Mouse (Mus musculus): ENCODE measurements around the gene Slirp. TPM values are rescaled to one million over a fixed set of nuclear protein-coding genes. Genes with fewer than 3 reads are reported as not detected.

The Slirp gene
- polyA plus RNA-seq, 2 experiments = 38.5 to 182 TPM

DNA sequence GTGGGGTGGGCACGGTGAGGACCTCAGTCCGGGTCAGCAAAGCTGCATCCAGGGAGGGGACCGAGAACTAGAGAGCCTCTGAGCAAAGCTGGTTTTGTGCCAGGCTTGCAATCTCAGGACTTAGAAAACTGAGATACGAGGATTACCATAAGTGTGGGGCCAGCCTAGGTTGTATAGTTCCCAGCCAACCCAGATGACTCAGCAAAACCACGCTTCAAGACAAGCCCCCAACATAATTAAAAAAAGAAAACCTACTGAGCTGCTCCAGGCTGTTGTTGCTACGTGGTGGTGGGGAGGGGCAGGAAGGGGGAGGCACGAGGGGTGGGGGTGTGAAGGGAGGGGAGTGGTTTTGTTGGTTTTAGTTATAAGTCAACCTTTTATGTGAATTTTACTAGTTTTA lies 32.7 kb upstream of the Slirp start:
- Histone ChIP-seq H3K36me3 (replicated peaks; ENCODE audit: control insufficient read depth, insufficient read depth, low read depth) (no peaks in the 10 kb centered on the region), H3K9me3 (ENCODE audit: control insufficient read depth, low read length) (no peaks in the 10 kb centered on the region), H3K27ac (no peak overlapping the region), H3K27me3 (ENCODE audit: control insufficient read depth, insufficient read depth, low read length) (no peaks in the 10 kb centered on the region), H3K4me3 (ENCODE audit: insufficient read depth in 1 of 2, low read depth in 2 of 2, low read length in 2 of 2) (no peak overlapping the region), H3K4me2 (ENCODE audit: low read depth) (no peak overlapping the region), H3K9ac (replicated peaks) (no peak overlapping the region), H3K4me1 (replicated peaks; ENCODE audit: control insufficient read depth in 2 of 2, insufficient read depth in 2 of 2, low read length in 1 of 2) (peaks cover 0 to 4% of the 10 kb centered on the region in 2 experiments; a peak in 2 of 4 replicates)
- DNase-seq (ENCODE audit: low read depth in 3 of 3, low spot score in 3 of 3) (no peak), ATAC-seq (ENCODE audit: insufficient read depth) (no peak)
- TF ChIP-seq CTCF (IDR thresholded peaks at IDR 0.05; ENCODE audit: low read depth) (no peak), EP300 (IDR thresholded peaks at IDR 0.05; ENCODE audit: low read depth) (no peak)
- WGBS (ENCODE audit: insufficient replicate concordance) = 16% methylated on average over 7 of the region's 7 CpGs

DNA sequence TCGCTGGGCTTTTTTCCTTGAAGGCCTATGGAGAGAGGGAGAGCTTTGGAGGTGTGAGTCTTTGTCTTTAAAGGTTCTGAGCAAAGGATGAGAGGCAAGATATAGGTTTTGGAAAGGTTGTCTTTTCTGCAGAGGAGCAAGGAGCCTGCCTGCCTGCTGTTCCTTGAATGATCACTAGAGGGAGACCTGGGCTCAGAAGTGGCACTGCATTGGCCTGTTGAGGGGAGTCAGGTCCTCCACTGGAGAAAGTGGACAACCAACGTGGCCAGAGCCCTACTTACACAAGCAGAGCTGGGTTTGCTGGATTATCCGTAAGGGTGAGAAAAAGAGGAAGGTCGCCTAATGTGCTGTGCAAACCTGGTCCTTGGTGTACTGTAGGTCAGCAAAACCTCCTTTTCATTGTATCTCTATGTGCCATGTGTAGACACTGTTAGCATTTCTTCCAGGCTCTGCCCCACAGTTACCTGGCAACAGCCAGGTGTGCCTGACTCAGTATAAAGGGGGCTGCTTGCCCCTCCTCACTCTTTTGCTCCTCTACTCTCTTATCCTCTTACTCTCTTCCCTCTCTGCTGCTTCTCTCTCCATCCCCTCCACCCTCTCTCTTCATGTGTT lies 30.4 kb upstream of the Slirp start:
- Histone ChIP-seq H3K4me1 (replicated peaks; ENCODE audit: control insufficient read depth in 2 of 2, insufficient read depth in 2 of 2, low read length in 1 of 2) (peaks cover 0 to 1% of the 10 kb centered on the region in 2 experiments; a peak in 1 of 4 replicates), H3K4me3 (ENCODE audit: insufficient read depth in 1 of 2, low read depth in 2 of 2, low read length in 2 of 2) (no peak overlapping the region), H3K27me3 (ENCODE audit: control insufficient read depth, insufficient read depth, low read length) (no peaks in the 10 kb centered on the region), H3K9ac (replicated peaks) (no peak overlapping the region), H3K36me3 (replicated peaks; ENCODE audit: control insufficient read depth, insufficient read depth, low read depth) (no peaks in the 10 kb centered on the region), H3K27ac (no peak overlapping the region), H3K9me3 (ENCODE audit: control insufficient read depth, low read length) (no peaks in the 10 kb centered on the region), H3K4me2 (ENCODE audit: low read depth) (no peak overlapping the region)
- ATAC-seq (ENCODE audit: insufficient read depth) (no peak), DNase-seq (ENCODE audit: low read depth in 3 of 3, low spot score in 3 of 3) (peak in 2 of 3 experiments; percentile 16 to 40)
- TF ChIP-seq CTCF (IDR thresholded peaks at IDR 0.05; ENCODE audit: low read depth) (peak; percentile 90), EP300 (IDR thresholded peaks at IDR 0.05; ENCODE audit: low read depth) (no peak)
- WGBS (ENCODE audit: insufficient replicate concordance) = 7% methylated on average over 4 of the region's 4 CpGs

DNA sequence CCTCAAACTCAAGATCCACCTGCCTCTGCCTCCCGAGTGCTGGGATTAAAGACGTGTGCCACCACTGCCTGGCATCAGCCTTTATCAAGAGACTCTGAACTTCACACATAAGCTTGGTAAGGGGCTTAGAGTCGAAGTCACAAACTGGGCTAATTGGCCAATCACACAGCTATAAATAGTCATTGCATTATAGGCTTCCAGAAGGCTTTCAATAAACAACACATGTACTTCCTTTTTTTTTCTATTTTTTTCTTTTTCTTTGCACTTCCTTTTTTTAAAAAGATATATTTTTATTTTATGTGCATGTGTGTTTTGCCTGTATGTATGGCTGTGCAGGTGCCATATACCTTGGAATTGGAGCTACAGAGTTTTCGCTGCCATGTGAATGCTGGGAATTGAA lies 28.3 kb upstream of the Slirp start:
- DNase-seq (ENCODE audit: low read depth in 3 of 3, low spot score in 3 of 3) (no peak), ATAC-seq (ENCODE audit: insufficient read depth) (no peak)
- Histone ChIP-seq H3K9ac (replicated peaks) (no peak overlapping the region), H3K4me1 (replicated peaks; ENCODE audit: control insufficient read depth in 2 of 2, insufficient read depth in 2 of 2, low read length in 1 of 2) (peaks cover 0 to 5% of the 10 kb centered on the region in 2 experiments; a peak in 2 of 4 replicates), H3K27ac (no peak overlapping the region), H3K9me3 (ENCODE audit: control insufficient read depth, low read length) (no peaks in the 10 kb centered on the region), H3K27me3 (ENCODE audit: control insufficient read depth, insufficient read depth, low read length) (no peaks in the 10 kb centered on the region), H3K36me3 (replicated peaks; ENCODE audit: control insufficient read depth, insufficient read depth, low read depth) (no peaks in the 10 kb centered on the region), H3K4me3 (ENCODE audit: insufficient read depth in 1 of 2, low read depth in 2 of 2, low read length in 2 of 2) (no peak overlapping the region), H3K4me2 (ENCODE audit: low read depth) (no peak overlapping the region)
- no peak for TF ChIP-seq CTCF (IDR thresholded peaks at IDR 0.05; ENCODE audit: low read depth)
- TF ChIP-seq EP300 (IDR thresholded peaks at IDR 0.05; ENCODE audit: low read depth) = no peak
- WGBS (ENCODE audit: insufficient replicate concordance) = 48% methylated on average over 4 of the region's 4 CpGs

DNA sequence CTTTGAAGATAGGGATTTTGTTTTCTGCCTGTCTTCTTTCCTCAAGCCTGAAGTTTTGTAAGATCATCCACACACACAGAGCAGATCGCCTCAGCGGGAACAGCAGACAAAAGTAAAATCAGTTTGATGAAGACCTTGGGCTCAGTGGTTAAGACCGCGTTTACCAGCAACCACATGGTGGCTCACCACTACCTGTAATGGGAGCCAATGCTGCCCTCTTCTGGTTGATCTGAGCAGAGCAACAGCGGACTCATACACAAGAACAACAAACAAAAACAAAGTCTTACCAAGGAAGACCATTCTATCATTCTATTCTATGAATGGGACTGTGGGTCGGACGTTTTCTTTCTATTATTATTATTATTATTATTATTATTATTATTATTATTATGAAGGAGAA lies 27.0 kb upstream of the Slirp start:
- Histone ChIP-seq H3K27ac (no peak overlapping the region), H3K9me3 (ENCODE audit: control insufficient read depth, low read length) (no peaks in the 10 kb centered on the region), H3K36me3 (replicated peaks; ENCODE audit: control insufficient read depth, insufficient read depth, low read depth) (no peaks in the 10 kb centered on the region), H3K4me3 (ENCODE audit: insufficient read depth in 1 of 2, low read depth in 2 of 2, low read length in 2 of 2) (no peak overlapping the region), H3K27me3 (ENCODE audit: control insufficient read depth, insufficient read depth, low read length) (no peaks in the 10 kb centered on the region), H3K4me2 (ENCODE audit: low read depth) (no peak overlapping the region), H3K4me1 (replicated peaks; ENCODE audit: control insufficient read depth in 2 of 2, insufficient read depth in 2 of 2, low read length in 1 of 2) (peaks cover 0 to 5% of the 10 kb centered on the region in 2 experiments; a peak in 2 of 4 replicates), H3K9ac (replicated peaks) (no peak overlapping the region)
- DNase-seq (ENCODE audit: low read depth in 3 of 3, low spot score in 3 of 3) = peak; percentile 51 to 54 (median 52)
- TF ChIP-seq EP300 (IDR thresholded peaks at IDR 0.05; ENCODE audit: low read depth) (no peak), CTCF (IDR thresholded peaks at IDR 0.05; ENCODE audit: low read depth) (peak; percentile 92)
- peak; percentile 47; the same call in 1 of the 2 replicates for ATAC-seq (ENCODE audit: insufficient read depth)
- 12% methylated on average over 7 of the region's 7 CpGs for WGBS (ENCODE audit: insufficient replicate concordance)

DNA sequence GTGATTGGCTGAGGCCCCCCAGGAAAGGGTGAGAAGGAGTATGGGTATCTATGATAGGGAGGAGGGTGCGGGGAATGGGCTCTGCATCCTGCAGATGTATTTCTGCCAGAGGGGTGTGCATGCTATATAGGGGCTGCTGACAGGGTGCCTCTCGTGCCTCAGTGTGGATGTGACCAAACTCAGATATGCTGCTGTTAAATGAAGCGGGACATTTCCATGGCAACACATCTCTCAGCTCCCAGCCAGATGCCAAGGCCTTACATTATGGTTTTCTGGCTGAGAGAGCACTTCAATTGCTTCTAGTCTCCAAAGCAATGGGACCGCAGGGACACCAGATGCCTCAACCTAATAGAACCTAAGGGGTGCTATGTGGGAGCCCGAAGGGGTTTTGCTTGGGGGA lies 24.8 kb upstream of the Slirp start:
- H3K27me3 ChIP-seq (ENCODE audit: control insufficient read depth, insufficient read depth, low read length) = no peaks in the 10 kb centered on the region
- ATAC-seq (ENCODE audit: insufficient read depth) (no peak), DNase-seq (ENCODE audit: low read depth in 3 of 3, low spot score in 3 of 3) (no peak)
- no peak overlapping the region for H3K4me3 ChIP-seq (ENCODE audit: insufficient read depth in 1 of 2, low read depth in 2 of 2, low read length in 2 of 2)
- no peak overlapping the region for H3K4me2 ChIP-seq (ENCODE audit: low read depth)
- H3K4me1 ChIP-seq (replicated peaks; ENCODE audit: control insufficient read depth in 2 of 2, insufficient read depth in 2 of 2, low read length in 1 of 2) = peaks cover 0 to 5% of the 10 kb centered on the region in 2 experiments; a peak in 2 of 4 replicates
- WGBS (ENCODE audit: insufficient replicate concordance) = 66% methylated on average over 5 of the region's 5 CpGs
- H3K27ac ChIP-seq = no peak overlapping the region
- no peak overlapping the region for H3K9ac ChIP-seq (replicated peaks)
- no peak for TF ChIP-seq EP300 (IDR thresholded peaks at IDR 0.05; ENCODE audit: low read depth)
- TF ChIP-seq CTCF (IDR thresholded peaks at IDR 0.05; ENCODE audit: low read depth) = no peak
- H3K36me3 ChIP-seq (replicated peaks; ENCODE audit: control insufficient read depth, insufficient read depth, low read depth) = no peaks in the 10 kb centered on the region
- no peaks in the 10 kb centered on the region for H3K9me3 ChIP-seq (ENCODE audit: control insufficient read depth, low read length)
